Mouse (Mus musculus) C2C12 (cell line): ENCODE data around the gene Serac1. TPM values are rescaled to one million over a fixed set of nuclear protein-coding genes. Genes with fewer than 3 reads are reported as not detected.

Source experiments
- H3K27me3 ChIP-seq: one replicate; pipeline ENCODE4 v1.6.1; 2011; ENCODE audit not compliant: control insufficient read depth, insufficient read depth, insufficient read length
- H3K36me3 ChIP-seq: one replicate; pipeline ENCODE4 v1.6.1; 2011; ENCODE audit not compliant: control insufficient read depth, insufficient read depth
- H3K4me3 ChIP-seq: one replicate; pipeline ENCODE4 v1.5.1; 2011; ENCODE audit warnings: mild to moderate bottlenecking, control low read depth; ENCODE audit not compliant: poor library complexity, insufficient read depth, severe bottlenecking
- H3K79me2 ChIP-seq: one replicate; pipeline ENCODE4 v1.6.1; 2011; ENCODE audit not compliant: control insufficient read depth, insufficient read depth
- H3K79me3 ChIP-seq: one replicate; pipeline ENCODE4 v1.6.1; 2011; ENCODE audit warnings: low read depth, control low read depth
- H3ac ChIP-seq: one replicate; pipeline ENCODE3; 2011; ENCODE audit warnings: low read depth; ENCODE audit not compliant: control insufficient read depth, insufficient read length
- CEBPB ChIP-seq: IDR thresholded peaks from one replicate; pipeline ENCODE4 v1.6.1; 2011; ENCODE audit warnings: low read depth, mild to moderate bottlenecking, control low read depth, moderate library complexity
- CTCF ChIP-seq: IDR thresholded peaks from one replicate; pipeline ENCODE4 v1.5.1; 2011; ENCODE audit not compliant: control insufficient read depth, insufficient read depth, insufficient read length
- FOSL1 ChIP-seq: IDR thresholded peaks from one replicate; pipeline ENCODE4 v1.8.0; 2011; ENCODE audit warnings: mild to moderate bottlenecking, low read length; ENCODE audit not compliant: poor library complexity, insufficient read depth, severe bottlenecking
- MAX ChIP-seq: IDR thresholded peaks from one replicate; pipeline ENCODE4 v1.6.1; 2011; ENCODE audit warnings: mild to moderate bottlenecking, control low read depth
- MYOD1 ChIP-seq: IDR thresholded peaks from one replicate; pipeline ENCODE4 v1.6.1; 2011; ENCODE audit warnings: low read depth; ENCODE audit not compliant: control insufficient read depth, insufficient read length
- MYOG ChIP-seq: IDR thresholded peaks from one replicate; pipeline ENCODE4 v1.6.1; 2011; ENCODE audit not compliant: control insufficient read depth, insufficient read length; ENCODE audit errors: extremely low read depth
- USF1 ChIP-seq: IDR thresholded peaks from one replicate; pipeline ENCODE4 v1.6.1; 2011; ENCODE audit warnings: low read depth, mild to moderate bottlenecking, control low read depth, moderate library complexity
- polyA plus RNA-seq: library from polyadenylated mRNA; unstranded; fragments of >200 nt; fragmentation: generic; extraction: Trizol; gene quantifications from one replicate; pipeline ENCODE4 v1.2.1, GENCODE M21; 2012; ENCODE audit warnings: missing spikeins

Gene Serac1
- polyA plus RNA-seq, 1 experiment = 1.8 TPM

- Histone ChIP-seq H3ac (peak overlapping the region; percentile 29), H3K79me3 (peaks cover 6% of the 10 kb centered on the region), H3K27me3 (no peaks in the 10 kb centered on the region), H3K4me3 (no peak overlapping the region), H3K79me2 (peaks cover 16% of the 10 kb centered on the region), H3K36me3 (peaks cover 78% of the 10 kb centered on the region)
- TF ChIP-seq CEBPB (no peak), MAX (no peak)
Observed at GRCm38 (mm10) chr17:6007101-6007780, 72.3 kb downstream of the Serac1 start.

GRCm38 (mm10) chr17:6005638-6006471 is 73.7 kb downstream of the Serac1 start:
- Histone ChIP-seq H3K36me3 (peaks cover 74% of the 10 kb centered on the region), H3ac (no peak overlapping the region), H3K4me3 (no peak overlapping the region), H3K79me2 (peaks cover 29% of the 10 kb centered on the region), H3K27me3 (no peaks in the 10 kb centered on the region), H3K79me3 (peaks cover 6% of the 10 kb centered on the region)
- TF ChIP-seq USF1 = no peak

GRCm38 (mm10) chr17:6005246-6005637 is 74.3 kb downstream of the Serac1 start:
- peaks cover 6% of the 10 kb centered on the region for H3K79me3 ChIP-seq
- H3K79me2 ChIP-seq = peaks cover 35% of the 10 kb centered on the region
- no peak overlapping the region for H3ac ChIP-seq
- H3K4me3 ChIP-seq = no peak overlapping the region
- H3K36me3 ChIP-seq = peaks cover 68% of the 10 kb centered on the region
- no peaks in the 10 kb centered on the region for H3K27me3 ChIP-seq
- TF ChIP-seq MYOG (no peak), CTCF (no peak), FOSL1 (no peak), MAX (no peak), MYOD1 (no peak), USF1 (no peak), CEBPB (no peak)

GRCm38 (mm10) chr17:6003661-6004060 is 75.9 kb downstream of the Serac1 start:
- no peak overlapping the region for H3K4me3 ChIP-seq
- TF ChIP-seq USF1 (no peak), MAX (no peak), MYOD1 (no peak), CTCF (no peak), CEBPB (no peak), FOSL1 (no peak), MYOG (no peak)

GRCm38 (mm10) chr17:6002563-6002962 is 77.0 kb downstream of the Serac1 start:
- Histone ChIP-seq H3K36me3 (peaks cover 75% of the 10 kb centered on the region), H3K4me3 (no peak overlapping the region), H3K79me3 (peaks cover 9% of the 10 kb centered on the region), H3K79me2 (peaks cover 60% of the 10 kb centered on the region), H3ac (no peak overlapping the region), H3K27me3 (no peaks in the 10 kb centered on the region)
- TF ChIP-seq FOSL1 (no peak), CTCF (no peak), USF1 (no peak), MAX (no peak), CEBPB (no peak), MYOG (no peak), MYOD1 (no peak)

More at GRCm38 (mm10) chr17:6003661-6004060, 75.9 kb downstream of the Serac1 start:
- peaks cover 6% of the 10 kb centered on the region for H3K79me3 ChIP-seq
- H3K36me3 ChIP-seq = peaks cover 68% of the 10 kb centered on the region
- H3K27me3 ChIP-seq = no peaks in the 10 kb centered on the region
- H3K79me2 ChIP-seq = peaks cover 51% of the 10 kb centered on the region
- H3ac ChIP-seq = no peak overlapping the region

- Histone ChIP-seq H3K4me3 (no peak overlapping the region), H3K27me3 (no peaks in the 10 kb centered on the region), H3K79me3 (peaks cover 10% of the 10 kb centered on the region), H3K36me3 (peaks cover 75% of the 10 kb centered on the region), H3K79me2 (peaks cover 67% of the 10 kb centered on the region), H3ac (no peak overlapping the region)
- TF ChIP-seq FOSL1 (peak; percentile 46), MAX (peak; percentile 44), MYOD1 (no peak)
Observed at GRCm38 (mm10) chr17:6001836-6002235, 77.7 kb downstream of the Serac1 start.
